Mouse (Mus musculus) frontal cortex, postnatal 14 days (tissue): ENCODE measurements around the gene Mia.

Experiments used
- DNase-seq, 2 experiments: peaks; one replicate each; pipeline ENCODE4 v3.0.0; 2022; ENCODE audit warnings: low spot score in 2 of 2

Gene Mia

DNA sequence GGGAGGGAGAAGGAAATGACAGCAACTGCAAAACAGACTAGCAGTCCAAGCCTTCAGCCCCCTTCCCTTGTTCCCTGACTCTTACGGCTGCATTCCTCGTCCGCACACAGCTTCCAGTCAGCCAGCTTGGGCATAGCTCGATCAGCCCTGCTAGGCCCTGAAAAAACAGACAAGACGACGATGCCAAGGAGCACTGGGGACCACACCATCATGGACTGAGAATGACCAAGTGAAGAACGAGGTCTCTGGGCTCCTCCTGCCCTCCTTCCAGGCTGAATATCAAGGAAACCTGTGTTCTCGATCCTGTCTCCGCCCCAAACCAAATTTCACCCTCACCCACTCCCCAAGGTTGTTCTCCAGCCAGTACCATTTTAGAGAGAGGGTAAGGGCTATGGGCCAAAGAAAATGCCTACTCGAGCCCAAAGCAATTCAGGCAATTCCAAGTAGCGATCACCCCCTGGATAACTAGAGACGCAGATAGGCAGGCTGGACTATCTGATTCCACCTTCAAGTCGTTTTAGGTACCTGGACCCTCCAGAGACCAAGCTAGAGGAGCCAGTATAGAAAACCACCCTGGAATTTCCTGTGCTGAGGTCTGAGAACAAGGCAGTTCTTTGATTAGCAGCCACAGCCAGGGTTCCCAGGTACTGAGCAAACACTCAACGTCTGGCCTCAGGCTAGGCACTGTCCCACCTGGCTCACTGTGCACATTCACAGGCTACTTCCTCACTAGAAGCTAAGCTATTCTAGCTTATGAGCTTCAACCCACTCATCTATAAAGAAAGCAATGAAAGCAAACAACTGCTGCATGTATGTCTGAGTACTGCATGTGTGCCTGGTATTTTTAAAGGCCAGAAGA is at the start of gene Mia, which contains the start of gene Gm21983:
Gene Mia, minus strand, starts transcription at position 321 of the 859 bp plus-strand sequence.
Gene Gm21983, minus strand, starts transcription at position 250 of the 859 bp plus-strand sequence.
- DNase-seq: no peak

DNA sequence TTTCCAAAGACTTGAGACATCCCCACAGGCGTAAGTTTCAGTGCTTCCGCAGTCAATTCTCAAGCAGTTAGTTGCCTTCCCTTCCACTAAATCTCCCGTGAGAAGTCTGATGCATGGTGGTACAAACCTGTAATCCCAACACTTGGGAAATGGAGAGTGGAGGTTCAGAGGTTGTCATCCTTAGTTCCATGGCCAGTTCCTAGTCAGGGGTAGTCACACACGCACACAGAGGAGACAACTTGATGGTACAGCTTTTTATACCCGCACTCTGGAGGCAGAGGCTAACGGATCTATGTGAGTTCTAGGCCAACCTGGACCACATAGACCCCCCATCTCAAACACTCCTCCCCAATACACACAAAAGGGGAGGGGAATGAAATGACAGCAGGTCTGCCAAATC is 47.9 kb upstream of the Mia start:
- DNase-seq: no peak

DNA sequence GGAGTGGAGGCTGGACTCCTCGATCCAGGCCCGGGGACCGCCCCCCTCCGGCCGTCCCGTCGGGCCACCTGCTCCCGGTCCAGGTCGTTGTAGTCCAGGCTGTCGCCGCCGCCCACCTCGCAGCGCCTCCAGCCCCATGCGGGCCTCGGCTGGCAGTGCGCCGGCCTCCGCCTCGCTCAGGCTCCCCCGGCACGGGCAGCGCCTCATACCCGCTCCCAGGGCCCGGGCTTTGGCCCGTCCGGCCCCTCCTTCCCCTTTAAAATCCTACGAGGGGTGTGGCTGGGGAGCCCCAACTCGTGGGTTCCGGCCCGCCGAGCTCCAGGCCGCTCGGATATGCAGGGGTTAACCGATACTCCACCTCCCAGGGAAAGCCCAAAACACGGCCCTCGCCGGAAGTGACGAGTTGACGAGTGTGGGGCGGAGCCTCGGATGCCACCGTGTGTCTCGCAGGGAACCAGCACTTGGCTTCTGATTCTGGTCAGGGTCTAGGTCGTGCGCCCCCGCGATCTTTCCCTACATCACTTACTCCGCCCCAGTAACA is 47.4 kb upstream of the Mia start, which contains the start of gene Itpkc:
Gene Itpkc, minus strand, starts transcription at position 381 of the 541 bp plus-strand sequence.
- DNase-seq: peak; percentile 85 to 86

DNA sequence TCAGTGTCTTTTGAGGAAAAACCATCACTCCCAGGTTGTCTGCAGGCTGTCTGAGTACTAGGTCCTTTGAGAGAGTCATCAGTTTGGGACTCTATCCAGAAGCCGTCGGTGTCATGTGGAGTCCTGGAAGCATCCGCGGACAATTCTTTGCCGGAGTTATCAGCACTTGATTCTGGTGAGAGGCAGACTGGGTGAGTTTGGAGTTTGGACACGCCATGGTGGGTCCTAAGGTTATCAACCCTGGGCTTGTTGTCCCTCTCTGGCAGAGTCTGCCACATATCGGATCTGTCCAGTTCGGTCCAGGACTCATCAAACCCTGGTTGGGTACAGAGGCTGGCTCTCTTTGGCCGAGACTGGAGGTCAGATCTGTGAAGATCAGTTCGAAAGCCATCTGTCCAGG is 46.7 kb upstream of the Mia start:
- no peak for DNase-seq

DNA sequence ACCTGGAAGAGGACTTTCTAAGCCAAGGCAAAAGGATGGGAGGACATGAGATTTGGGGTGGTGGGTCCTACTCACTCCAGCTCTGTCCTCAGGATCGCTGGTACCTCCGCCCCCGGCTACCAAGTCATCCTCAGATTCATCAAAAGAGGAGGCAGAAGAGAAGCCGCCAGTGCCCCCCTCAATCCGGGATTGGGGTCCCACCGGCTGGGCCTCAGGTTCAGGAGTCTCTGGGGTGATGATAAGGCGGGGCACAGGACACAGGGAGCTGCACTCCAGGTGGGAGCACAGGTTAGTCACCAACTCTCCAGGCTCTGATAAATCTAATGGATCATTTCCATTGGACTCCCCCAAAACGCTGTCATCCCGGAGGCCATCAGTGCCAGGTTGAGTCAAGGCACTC is 46.3 kb upstream of the Mia start:
- no peak for DNase-seq

DNA sequence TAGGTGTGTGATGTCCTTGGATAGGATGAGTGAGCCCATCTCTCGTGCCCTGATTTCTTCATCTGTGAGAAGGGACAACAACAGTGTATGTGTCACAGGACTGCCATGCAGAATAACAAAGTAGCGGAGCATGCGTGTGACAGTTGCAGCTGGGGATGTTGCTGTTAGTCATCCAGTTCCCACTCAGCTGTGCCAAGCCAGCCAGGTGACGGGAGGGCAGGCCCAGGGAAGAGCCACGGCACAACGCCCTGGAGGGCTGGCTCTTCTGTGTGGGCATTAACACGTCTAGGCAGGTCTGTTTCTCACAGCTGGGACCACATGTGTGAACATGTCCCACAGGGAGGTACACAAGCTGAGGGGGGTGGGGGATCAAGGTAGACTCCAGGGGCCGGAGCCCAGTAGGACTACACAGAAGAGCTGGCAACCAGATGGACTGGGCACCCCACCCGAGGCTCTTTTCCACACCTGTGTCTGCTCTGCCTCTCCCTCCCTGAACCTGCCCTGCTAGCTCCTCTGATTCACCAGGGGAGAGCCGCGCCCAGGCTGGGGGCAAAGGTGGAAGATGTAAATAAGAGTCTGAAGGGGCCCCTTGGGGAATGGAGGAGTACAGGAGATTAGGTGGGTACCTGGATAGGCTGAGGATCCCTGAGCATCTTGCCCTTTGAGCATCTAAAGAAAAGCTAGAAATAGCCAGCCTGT is 44.1 kb upstream of the Mia start:
- DNase-seq: no peak

DNA sequence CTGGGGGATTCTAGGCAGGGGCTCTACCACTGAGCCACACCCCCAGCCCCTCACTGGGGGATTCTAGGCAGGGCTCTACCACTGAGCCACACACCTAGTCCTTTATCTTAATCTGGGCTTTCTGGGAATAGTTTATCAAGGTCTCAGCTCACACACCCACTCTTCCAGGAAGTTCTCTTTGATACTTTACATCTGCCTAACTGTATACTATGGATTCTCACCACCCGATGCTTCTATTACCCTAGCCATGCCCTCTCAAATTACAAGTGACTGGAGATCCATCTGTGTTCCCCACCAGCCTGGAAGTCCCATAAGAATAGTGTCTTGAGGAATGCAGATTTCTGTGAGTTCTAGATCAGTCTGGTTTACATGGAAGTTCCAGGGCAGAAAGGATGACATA is 41.6 kb upstream of the Mia start:
- DNase-seq: no peak

DNA sequence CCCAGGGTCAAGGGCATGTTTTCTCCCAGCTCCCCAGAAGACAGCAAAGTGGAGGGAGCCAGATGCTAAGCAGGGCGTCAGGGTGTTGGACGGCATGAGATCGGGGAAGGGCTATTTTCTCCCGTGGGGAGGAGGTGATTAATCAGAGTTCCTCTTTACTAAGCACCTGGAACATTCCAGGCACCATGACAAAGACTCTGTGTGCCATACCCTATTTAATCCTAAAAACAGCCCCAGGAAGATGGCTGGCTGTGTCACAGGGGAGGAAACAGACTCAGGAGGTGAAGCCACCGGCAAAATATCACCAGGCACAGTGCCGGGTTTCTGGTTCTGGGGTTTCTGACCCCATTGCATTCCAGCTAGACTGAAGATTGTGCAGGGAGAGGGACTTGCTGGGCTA is 41.0 kb upstream of the Mia start:
- DNase-seq: no peak

DNA sequence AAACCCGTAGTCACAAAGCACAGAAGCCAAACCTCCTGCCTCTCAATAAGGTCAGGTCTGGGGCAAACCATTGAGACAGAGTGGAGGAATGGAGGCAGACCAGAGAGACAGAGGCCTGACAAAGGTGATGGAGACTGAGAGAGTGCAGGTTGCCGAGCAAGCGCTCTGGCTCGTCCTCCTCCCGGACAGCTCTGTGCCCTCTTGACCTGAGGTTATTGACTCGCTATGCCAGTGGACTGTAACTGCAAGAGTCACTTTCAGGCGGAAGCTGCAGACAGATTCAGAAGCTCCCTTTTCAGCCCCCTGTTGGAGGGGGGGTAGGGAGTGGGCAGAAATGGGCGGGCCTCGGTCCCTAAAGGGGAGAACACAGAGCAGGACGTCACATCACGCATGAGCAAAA is 39.0 kb upstream of the Mia start:
- DNase-seq: no peak

DNA sequence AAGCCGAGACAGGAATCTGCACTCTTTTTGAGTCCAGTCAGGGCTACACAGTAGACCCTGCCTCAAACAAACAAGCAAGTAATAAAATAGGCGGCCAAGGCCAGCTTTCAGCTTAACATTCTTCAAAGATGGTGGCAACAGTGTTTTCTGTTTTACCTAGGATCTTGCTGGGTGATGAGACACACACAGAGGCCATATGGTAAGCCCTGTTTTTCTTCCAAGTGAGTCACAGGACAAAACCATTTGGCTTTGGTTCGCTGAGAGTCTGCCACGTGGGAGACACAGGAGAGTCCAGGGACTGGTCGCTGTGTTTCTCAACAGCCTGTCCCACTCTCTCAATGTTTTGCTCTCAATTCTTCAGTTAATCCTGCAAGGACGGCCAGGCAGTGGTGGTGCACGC is 37.6 kb upstream of the Mia start:
- DNase-seq: no peak

DNA sequence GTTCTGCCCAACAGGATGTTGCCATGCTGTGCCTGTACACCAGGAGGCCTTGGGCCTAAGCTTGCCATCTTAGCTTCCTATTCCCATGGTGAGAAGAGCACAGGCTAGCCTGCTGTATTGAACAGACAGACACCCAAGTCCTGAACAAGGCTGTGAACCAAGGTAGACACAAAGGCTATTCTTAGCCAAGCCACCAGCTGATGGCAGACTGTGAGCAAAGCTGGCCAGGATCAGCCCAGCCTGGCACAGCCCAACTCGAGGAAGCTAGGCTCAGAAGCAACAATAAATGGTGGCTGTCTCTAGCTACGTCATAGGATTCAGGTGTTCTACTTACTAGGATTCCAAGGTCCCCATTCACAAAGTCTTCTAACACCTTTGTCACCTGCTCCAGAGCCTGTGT is 31.7 kb upstream of the Mia start:
- no peak for DNase-seq

DNA sequence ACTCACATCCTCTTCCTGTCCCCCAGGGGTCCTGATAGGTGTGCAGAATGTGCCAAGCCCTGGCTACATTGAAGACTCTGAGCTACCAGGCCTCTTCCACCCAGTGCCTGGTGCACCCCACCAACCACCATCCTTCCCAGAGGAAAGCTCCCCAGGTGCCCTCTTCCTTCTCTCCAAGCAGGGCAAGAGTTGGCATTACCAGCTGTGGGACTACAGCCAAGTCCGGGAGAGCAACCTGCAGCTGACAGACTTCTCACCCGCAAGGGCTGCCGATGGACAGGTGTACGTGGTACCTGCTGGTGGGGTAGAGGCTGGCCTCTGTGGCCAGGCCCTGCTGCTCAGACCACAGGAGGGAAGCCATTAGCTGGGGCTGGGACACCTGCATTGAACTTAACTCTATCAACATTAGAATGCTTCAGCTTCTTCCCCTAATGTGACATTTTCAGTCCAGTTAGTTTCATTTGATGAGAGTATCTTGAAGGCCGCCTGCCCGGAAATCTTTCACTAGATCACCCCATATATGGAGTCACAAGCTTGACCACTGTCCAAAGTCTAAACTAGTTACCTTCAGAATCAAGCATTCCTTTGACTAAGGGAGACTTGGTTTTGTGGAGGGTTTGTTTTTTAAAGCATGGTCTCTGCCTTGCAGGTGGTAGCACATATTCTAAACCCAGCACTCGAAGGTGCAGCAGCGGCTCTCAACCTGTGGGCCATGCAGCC is 22.9 kb upstream of the Mia start:
- no peak for DNase-seq

DNA sequence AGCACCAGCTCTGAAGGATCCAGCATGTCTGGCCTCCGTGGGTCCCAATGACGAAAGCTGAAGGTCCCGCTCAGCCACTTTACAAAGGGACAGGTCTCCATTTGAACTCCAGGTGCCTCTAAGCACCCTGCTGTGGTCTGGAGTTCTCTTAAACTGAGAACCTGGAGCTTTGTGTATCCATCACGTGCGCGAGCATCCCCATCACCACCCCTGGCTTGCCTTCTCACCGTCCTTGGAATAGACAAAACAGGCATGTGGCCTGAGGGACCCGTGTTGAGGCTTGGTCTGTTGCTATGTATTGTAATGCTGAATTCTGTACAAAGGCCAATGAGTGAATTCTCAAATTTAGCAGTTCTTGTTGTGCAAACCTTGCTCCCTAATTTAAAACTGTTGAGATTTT is 17.8 kb upstream of the Mia start:
- no peak for DNase-seq

DNA sequence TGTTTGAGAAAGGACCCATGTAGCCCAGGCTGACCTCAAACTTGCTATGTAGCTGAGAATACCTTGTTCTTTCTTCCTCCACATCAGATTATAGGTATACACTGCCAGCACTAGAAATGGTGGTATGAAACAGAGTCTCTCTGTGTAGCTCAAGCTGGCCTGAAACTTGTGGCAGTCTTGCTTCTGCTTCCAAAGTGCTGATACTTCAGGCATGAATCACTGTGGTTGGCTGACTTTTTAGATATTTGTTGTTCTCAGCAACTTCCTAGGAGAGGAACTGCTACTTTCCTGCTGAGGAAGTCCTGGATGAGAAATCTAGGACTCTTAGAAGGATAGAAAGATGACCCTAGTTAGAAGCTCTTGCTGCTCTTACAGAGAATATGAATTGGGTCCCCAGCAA is 17.4 kb upstream of the Mia start:
- DNase-seq: no peak

DNA sequence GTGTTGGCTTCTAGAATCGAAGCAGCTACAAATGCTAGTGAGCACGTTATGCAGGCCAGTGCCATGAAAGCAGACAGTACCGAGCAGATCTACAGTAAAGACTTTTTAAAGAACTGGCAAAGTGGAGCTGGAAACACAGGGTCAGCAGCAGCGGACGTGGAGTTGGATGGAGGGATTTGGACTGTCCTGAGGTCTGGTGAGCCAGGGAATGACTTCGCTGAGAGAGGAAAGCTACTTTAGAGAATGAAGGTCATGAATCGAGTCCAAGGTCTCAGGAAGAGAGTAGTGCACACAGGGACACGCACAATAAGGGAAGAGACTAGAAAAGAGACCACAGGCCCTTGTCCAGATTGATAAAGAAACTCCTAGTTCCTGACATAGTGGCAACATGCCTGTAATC is 16.7 kb upstream of the Mia start:
- DNase-seq: no peak

DNA sequence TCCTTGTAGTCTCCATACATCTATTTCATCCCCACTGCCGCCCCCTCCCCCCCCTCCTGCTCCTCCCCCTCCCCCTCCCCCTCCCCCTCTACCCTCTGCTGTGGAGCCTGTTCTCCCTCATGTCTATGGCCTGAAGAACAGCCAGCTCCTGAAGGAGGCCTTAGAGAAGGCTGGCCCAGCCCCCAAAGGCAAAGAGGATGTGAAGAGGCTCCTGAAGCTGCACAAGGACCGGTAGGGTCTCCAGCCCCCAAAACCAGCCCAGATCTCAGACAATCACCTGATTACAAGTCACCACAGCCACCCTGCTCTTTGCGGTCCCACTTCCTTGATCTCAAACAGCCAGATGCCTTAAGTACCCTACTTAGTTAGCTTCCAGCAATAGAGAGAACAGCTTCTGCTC is 16.2 kb upstream of the Mia start:
- no peak for DNase-seq

DNA sequence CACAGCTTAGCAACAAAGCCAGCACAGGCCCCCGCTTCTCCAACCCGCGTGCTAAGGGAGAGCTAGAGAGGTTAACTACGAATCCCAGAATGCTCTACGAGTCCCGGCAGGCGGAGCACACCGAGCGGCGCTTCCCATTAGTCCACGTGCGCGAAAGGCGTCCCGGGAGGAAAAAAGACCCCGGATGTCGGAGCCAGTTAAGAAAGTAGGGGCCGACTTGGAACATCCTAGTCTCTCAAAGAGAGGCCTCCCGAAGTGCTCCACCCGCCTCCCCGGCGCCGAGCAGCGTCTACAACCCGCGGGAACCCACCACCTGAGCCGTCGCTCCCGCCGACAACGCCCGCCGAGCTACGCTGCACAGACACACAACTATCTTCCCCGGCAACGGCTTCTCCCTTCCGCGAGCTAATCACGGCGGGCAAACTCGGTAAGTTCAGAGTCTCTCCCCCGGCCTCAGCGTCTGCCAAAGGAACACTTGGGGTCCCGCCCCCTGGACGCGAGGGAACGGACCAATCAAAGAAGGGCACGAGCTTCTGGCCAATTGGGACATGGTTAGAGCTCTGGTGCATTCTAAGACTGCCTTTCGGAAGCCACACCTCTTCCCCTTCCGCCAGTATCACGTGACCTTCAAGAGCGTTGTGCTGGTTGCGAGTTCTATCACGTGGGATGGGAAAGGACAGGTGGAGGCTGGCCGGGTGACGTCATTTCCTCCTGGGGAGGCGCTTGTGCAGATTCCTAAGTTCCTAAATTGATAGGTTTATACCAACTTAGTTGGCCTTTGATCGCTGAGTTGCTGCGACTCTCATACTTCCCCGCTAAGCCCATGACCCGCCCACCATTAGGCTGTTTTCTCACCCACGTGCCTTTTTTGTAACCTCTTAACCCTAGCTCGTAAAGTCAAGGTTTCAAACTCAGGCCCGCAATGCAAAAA is 15.0 kb upstream of the Mia start, which contains the start of the genes BC024978 and Snrpa:
Gene BC024978, plus strand, starts transcription at position 101 of the 931 bp plus-strand sequence.
Gene Snrpa, minus strand, starts transcription at position 591 of the 931 bp plus-strand sequence.
- DNase-seq: peak; percentile 94 to 99

DNA sequence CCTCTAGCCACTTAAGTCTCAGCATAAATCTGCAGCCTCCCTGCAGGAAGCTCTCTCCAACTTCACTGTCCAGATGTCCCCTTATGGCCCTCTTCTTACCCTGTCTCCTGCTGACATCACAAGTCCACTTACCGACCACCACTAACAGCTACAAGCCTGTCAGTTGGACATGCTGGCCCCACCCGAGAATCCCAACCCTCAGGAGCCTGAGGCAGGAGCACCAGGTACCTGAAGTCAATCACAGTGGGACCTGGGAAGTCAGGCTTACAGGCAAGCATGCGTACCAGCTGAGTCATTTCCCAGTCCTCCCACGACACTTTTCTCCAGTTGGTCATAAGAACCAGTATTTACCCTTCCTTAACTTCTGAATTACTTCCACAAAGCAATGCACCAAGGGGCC is 12.8 kb upstream of the Mia start:
- DNase-seq: no peak

DNA sequence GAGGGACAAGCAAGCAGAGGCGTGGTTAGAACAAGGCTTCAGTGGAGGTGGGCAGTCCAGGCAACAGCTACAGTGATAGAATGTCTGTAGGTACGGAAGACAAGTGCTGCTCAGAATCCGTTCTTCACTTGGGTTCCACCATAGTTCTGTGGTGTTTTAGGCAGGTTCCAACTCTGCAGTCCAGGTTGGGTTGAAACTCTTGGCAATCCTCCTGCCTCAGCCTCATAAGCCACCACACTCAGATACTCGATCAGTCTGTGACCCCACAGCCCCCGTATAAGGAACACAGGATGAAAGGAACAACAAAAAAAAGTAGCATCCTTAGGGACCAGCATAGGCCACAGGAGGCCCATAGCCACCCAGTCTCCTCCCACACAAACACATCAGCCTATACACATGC is 11.5 kb upstream of the Mia start:
- DNase-seq: no peak

DNA sequence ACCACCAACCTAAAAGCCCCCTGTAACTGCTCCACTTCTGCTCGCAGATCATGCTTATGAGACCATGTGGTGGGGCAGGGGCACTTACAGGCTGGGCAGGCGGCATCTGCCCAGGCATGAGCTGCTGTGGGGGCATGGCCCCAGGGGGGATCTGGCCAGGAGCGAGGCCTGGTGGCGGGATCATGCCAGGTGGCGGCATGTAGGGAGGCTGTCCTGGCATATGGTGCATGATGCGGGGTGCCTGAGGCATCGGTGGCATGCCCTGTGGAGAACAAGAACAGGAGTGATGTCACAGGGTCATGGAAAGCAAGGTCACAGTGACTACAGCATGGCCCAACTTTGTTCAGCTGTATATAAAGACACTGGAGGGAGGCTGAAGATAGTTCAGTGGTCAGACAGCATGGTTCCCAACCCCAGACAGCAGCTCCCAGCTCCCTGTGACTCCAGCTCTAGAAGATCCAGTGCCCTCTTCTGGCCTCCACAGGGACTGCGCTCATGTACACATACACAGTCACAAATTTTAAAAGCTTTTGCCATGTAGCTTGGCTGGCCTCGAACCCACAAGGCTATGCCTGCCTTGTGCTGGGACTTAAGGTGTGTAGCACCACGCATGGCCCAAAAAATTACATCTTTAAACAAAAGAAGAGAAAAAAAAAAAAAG is 8.4 kb upstream of the Mia start:
- no peak for DNase-seq
